Mouse (Mus musculus) limb, embryonic 12.5 days (tissue): ENCODE measurements around the gene Acot13. TPM values are rescaled to one million over a fixed set of nuclear protein-coding genes. Genes with fewer than 3 reads are reported as not detected.

ENCODE experiments used
- ATAC-seq: fragments of 200-750 bp; cut with Nextera tagmentation; 2 replicates; pipeline ENCODE4 v1.8.0; 2017; ENCODE audit warnings: low read depth, moderate TSS enrichment; ENCODE audit not compliant: insufficient number of reproducible peaks, insufficient read depth, low FRiP score, low TSS enrichment
- H3K27ac ChIP-seq: fragments of 300-500 bp; sonication (generic); 2 replicates; pipeline ENCODE4 v1.5.1; 2016; ENCODE audit warnings: mild to moderate bottlenecking, moderate library complexity
- H3K27me3 ChIP-seq: fragments of 300-500 bp; sonication (generic); 2 replicates; pipeline ENCODE4 v1.6.1; 2016; ENCODE audit warnings: mild to moderate bottlenecking, moderate library complexity
- H3K36me3 ChIP-seq: fragments of 300-500 bp; sonication (generic); 2 replicates; pipeline ENCODE4 v1.6.1; 2016; ENCODE audit warnings: mild to moderate bottlenecking, moderate library complexity
- H3K4me1 ChIP-seq: fragments of 300-500 bp; sonication (generic); replicated peaks from 2 replicates; pipeline ENCODE4 v1.6.1; 2016
- H3K4me2 ChIP-seq: fragments of 300-500 bp; sonication (generic); 2 replicates; pipeline ENCODE4 v1.6.1; 2016; ENCODE audit warnings: mild to moderate bottlenecking, moderate library complexity
- H3K4me3 ChIP-seq: fragments of 300-500 bp; sonication (generic); replicated peaks from 2 replicates; pipeline ENCODE4 v1.5.1; 2016; ENCODE audit warnings: mild to moderate bottlenecking
- H3K9ac ChIP-seq: fragments of 300-500 bp; sonication (generic); replicated peaks from 2 replicates; pipeline ENCODE4 v1.6.1; 2016; ENCODE audit warnings: mild to moderate bottlenecking, moderate library complexity
- H3K9me3 ChIP-seq: fragments of 300-500 bp; sonication (generic); 2 replicates; pipeline ENCODE4 v1.6.1; 2016; ENCODE audit warnings: mild to moderate bottlenecking, moderate library complexity
- WGBS: fragments of 180-500 bp; shearing (Covaris S2); methylation state at CpG from one replicate; pipeline ENCODE4 v1.1.7; 2016; 5-methylcytosine and 5-hydroxymethylcytosine counted together
- polyA plus RNA-seq: library from polyadenylated mRNA; unstranded; fragments of >200 nt; fragmentation: Nextera tagmentation; extraction: Ambion mirVana; gene quantifications from 2 replicates; pipeline ENCODE4 v1.2.1, GENCODE M21; 2016

Acot13 gene
- polyA plus RNA-seq, 1 experiment from 2014 or later: 63.1 TPM

- Histone ChIP-seq H3K27me3 (no peaks in the 10 kb centered on the region), H3K4me3 (peak overlapping the region; percentile 100), H3K9me3 (no peaks in the 10 kb centered on the region), H3K4me1 (peaks cover 13% of the 10 kb centered on the region), H3K4me2 (peak overlapping the region; percentile 85), H3K27ac (peak overlapping the region; percentile 100), H3K36me3 (peaks cover 17% of the 10 kb centered on the region), H3K9ac (peak overlapping the region; percentile 99)
- WGBS: under 1% methylated on average over 26 of the region's 26 CpGs
- ATAC-seq: no peak
Measured at GRCm38 (mm10) chr13:24802131-24802691, 29.1 kb downstream of the Acot13 start.

DNA sequence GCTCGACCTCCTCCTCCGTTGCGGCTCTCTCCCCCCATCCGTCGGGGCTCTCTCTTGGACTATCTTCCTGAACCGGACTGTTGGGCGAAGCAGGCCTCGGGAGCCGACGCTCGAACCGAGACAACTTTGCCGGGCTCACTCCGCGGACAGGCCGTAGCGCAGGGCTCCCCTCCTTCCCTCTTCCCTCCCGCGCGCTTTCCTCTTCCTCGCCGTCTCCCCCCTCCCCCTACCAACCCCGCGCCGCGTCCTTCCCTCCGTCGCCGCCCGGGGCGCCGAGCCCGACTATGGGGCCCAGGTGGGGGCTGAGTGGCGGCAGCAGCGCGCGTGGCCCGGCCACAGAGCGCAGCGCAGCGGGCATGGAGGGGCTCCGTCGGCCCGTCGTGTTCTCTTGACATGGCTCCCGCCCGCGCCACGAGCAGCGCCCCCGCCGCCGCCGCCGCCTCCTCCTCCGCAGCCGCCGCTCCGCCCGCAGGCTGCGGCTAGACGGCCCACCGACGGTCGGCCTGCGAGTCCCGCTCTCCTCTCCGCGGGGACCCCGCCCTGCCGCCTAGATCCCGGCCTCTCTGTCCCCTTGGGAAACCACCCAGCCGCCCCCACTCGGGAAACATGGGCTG, 29.9 kb downstream of the Acot13 start, which contains the start of gene BC005537:
Gene BC005537, plus strand, starts transcription at position 350 of the 614 bp plus-strand sequence.
- Histone ChIP-seq H3K4me1 (peaks cover 13% of the 10 kb centered on the region), H3K27me3 (no peaks in the 10 kb centered on the region), H3K4me2 (peak within 1 kb of the TSS; percentile 85), H3K9me3 (no peaks in the 10 kb centered on the region), H3K36me3 (peaks cover 11% of the 10 kb centered on the region; the same call in 1 of the 2 replicates), H3K9ac (peak within 1 kb of the TSS; percentile 99), H3K27ac (peak within 1 kb of the TSS; percentile 100), H3K4me3 (peak within 1 kb of the TSS; percentile 100)
- under 1% methylated on average over 61 of the region's 74 CpGs for WGBS
- ATAC-seq: peak; percentile 43

DNA sequence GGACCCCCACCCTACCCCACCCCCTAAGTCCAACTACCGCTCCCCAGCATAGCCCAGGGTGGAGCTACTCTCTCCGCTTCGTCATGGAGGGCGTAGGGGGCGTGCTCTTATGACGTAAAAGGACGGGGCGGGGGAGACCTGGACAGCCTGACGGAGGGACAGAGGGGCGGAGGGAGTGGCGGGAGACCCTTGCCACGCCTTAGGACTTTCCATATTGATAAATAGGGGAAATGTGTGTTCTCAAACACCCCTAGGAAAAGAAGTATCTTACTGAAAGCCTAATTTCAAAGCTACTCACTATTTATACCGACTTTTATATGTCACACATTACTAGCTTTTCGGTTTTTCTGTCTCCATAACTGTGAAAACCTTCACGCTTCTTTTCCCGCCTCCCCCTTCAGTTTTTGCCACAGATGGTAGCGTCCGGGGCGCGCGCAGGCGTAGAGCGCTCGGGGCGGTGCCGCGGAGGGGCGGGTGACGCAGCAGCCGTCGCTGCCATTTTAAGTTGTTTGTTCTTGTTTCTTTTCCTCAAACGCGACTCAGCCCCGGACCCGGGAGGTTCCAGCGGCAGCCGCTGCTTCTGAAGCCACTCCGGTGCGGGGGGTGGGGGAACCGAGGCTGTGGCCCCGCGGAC, 30.5 kb downstream of the Acot13 start:
- H3K9ac ChIP-seq: peak overlapping the region; percentile 99
- peaks cover 13% of the 10 kb centered on the region for H3K4me1 ChIP-seq
- peak overlapping the region; percentile 100 for H3K27ac ChIP-seq
- under 1% methylated on average over 42 of the region's 42 CpGs for WGBS
- peak overlapping the region; percentile 100 for H3K4me3 ChIP-seq
- no peaks in the 10 kb centered on the region for H3K9me3 ChIP-seq
- H3K27me3 ChIP-seq: no peaks in the 10 kb centered on the region
- peak overlapping the region; percentile 85 for H3K4me2 ChIP-seq
- peaks cover 6% of the 10 kb centered on the region; the same call in 1 of the 2 replicates for H3K36me3 ChIP-seq
- peak; percentile 98 for ATAC-seq

GRCm38 (mm10) chr13:24799925-24800673, 31.2 kb downstream of the Acot13 start:
- no peak for ATAC-seq
- H3K4me1 ChIP-seq: peaks cover 13% of the 10 kb centered on the region
- peak overlapping the region; percentile 100 for H3K4me3 ChIP-seq
- no peaks in the 10 kb centered on the region for H3K9me3 ChIP-seq
- WGBS: under 1% methylated on average over 31 of the region's 31 CpGs
- H3K36me3 ChIP-seq: no peaks in the 10 kb centered on the region
- H3K9ac ChIP-seq: peak overlapping the region; percentile 61
- peak overlapping the region; percentile 85 for H3K4me2 ChIP-seq
- peak overlapping the region; percentile 80 for H3K27ac ChIP-seq
- H3K27me3 ChIP-seq: no peaks in the 10 kb centered on the region

GRCm38 (mm10) chr13:24799378-24799777, 32.0 kb downstream of the Acot13 start:
- Histone ChIP-seq H3K4me2 (peak overlapping the region; percentile 85), H3K27ac (no peak overlapping the region), H3K4me1 (peaks cover 10% of the 10 kb centered on the region; the same call in 1 of the 2 replicates), H3K27me3 (no peaks in the 10 kb centered on the region), H3K4me3 (peak overlapping the region; percentile 100), H3K9ac (no peak overlapping the region), H3K36me3 (no peaks in the 10 kb centered on the region), H3K9me3 (no peaks in the 10 kb centered on the region)
- ATAC-seq: no peak
- WGBS: 56% methylated on average over 5 of the region's 5 CpGs

DNA sequence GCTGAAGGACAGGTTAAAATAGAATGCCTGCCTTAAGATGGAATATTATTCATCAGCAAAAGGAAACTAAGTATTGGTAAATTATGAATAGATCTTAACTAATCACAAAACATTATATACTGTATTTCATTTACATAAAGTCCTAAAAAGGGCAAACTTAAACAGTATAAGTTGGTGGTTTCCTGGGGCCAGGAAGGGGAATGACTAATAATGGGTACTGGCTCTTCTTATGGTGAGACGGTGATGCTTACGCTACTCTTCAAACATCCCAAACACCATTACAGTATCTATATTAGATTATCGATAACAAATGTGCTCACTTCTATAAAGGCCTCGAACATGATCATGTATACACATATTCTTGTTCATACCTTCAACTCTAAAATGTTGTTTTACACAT, 32.7 kb downstream of the Acot13 start:
- Histone ChIP-seq H3K36me3 (no peaks in the 10 kb centered on the region), H3K9ac (no peak overlapping the region), H3K4me3 (no peak overlapping the region), H3K27ac (no peak overlapping the region), H3K4me2 (no peak overlapping the region), H3K9me3 (no peaks in the 10 kb centered on the region), H3K27me3 (no peaks in the 10 kb centered on the region), H3K4me1 (0 out of 2 replicates have a peak, but pooled peaks cover 10% of the 10 kb centered on the region)
- 95% methylated on average over 4 of the region's 4 CpGs for WGBS
- no peak for ATAC-seq

- 86% methylated on average over 9 of the region's 9 CpGs for WGBS
- ATAC-seq: no peak
- no peak overlapping the region for H3K4me3 ChIP-seq
Measured at GRCm38 (mm10) chr13:24792411-24793045, 38.8 kb downstream of the Acot13 start.

GRCm38 (mm10) chr13:24791349-24791748, 40.0 kb downstream of the Acot13 start:
- H3K4me1 ChIP-seq: no peaks in the 10 kb centered on the region
- 71% methylated on average over 2 of the region's 2 CpGs for WGBS

More at GRCm38 (mm10) chr13:24792411-24793045, 38.8 kb downstream of the Acot13 start:
- Histone ChIP-seq H3K27me3 (no peaks in the 10 kb centered on the region), H3K9me3 (no peaks in the 10 kb centered on the region), H3K27ac (no peak overlapping the region), H3K36me3 (no peaks in the 10 kb centered on the region), H3K4me2 (no peak overlapping the region), H3K9ac (no peak overlapping the region), H3K4me1 (0 out of 2 replicates have a peak, but pooled peaks cover 2% of the 10 kb centered on the region)

GRCm38 (mm10) chr13:24787477-24787876, 43.9 kb downstream of the Acot13 start:
- Histone ChIP-seq H3K36me3 (no peaks in the 10 kb centered on the region), H3K4me2 (no peak overlapping the region), H3K27ac (no peak overlapping the region), H3K4me1 (no peaks in the 10 kb centered on the region), H3K9me3 (no peaks in the 10 kb centered on the region), H3K9ac (no peak overlapping the region), H3K4me3 (no peak overlapping the region), H3K27me3 (no peaks in the 10 kb centered on the region)
- ATAC-seq: no peak
- WGBS: 86% methylated on average over 5 of the region's 5 CpGs

More at GRCm38 (mm10) chr13:24791349-24791748, 40.0 kb downstream of the Acot13 start:
- H3K4me2 ChIP-seq: no peak overlapping the region
- H3K36me3 ChIP-seq: no peaks in the 10 kb centered on the region
- H3K9ac ChIP-seq: no peak overlapping the region
- ATAC-seq: no peak
- no peaks in the 10 kb centered on the region for H3K9me3 ChIP-seq
- H3K4me3 ChIP-seq: no peak overlapping the region
- H3K27me3 ChIP-seq: no peaks in the 10 kb centered on the region
- H3K27ac ChIP-seq: no peak overlapping the region

GRCm38 (mm10) chr13:24786014-24786490, 45.3 kb downstream of the Acot13 start:
- WGBS: 72% methylated on average over 11 of the region's 11 CpGs

More at GRCm38 (mm10) chr13:24786014-24786490, 45.3 kb downstream of the Acot13 start:
- Histone ChIP-seq H3K4me3 (no peak overlapping the region), H3K9ac (no peak overlapping the region), H3K4me1 (no peaks in the 10 kb centered on the region), H3K27ac (no peak overlapping the region), H3K27me3 (no peaks in the 10 kb centered on the region), H3K36me3 (no peaks in the 10 kb centered on the region), H3K4me2 (no peak overlapping the region), H3K9me3 (no peaks in the 10 kb centered on the region)
- no peak for ATAC-seq
